Mouse (Mus musculus): ENCODE results near the gene Lrat.

GRCm38 (mm10) chr3:82927917-82928316 is 24.1 kb upstream of the Lrat start:
- no peak for TF ChIP-seq CTCF (IDR thresholded peaks at IDR 0.05; ENCODE audit: low read depth, low read length)
- no peak for TF ChIP-seq POLR2A (IDR thresholded peaks at IDR 0.05; ENCODE audit: borderline replicate concordance, low read depth, low read length)
